Mouse (Mus musculus): ENCODE data around the gene Bhlhe41. TPM values are rescaled to one million over a fixed set of nuclear protein-coding genes. Genes with fewer than 3 reads are reported as not detected.

Gene Bhlhe41
- polyA plus RNA-seq, 1 experiment from 2014 or later: 0.63 TPM

- 86% methylated on average over 7 of the region's 7 CpGs for WGBS
- no peak for ATAC-seq (ENCODE audit: low read depth)
- Histone ChIP-seq H3K27ac (ENCODE audit: low read length) (no peak overlapping the region), H3K9me3 (ENCODE audit: control insufficient read depth, low read length) (no peaks in the 10 kb centered on the region), H3K4me1 (replicated peaks; ENCODE audit: control insufficient read depth, insufficient read depth, low read length) (peaks cover 9% of the 10 kb centered on the region; the same call in 1 of the 2 replicates), H3K4me2 (ENCODE audit: low read depth, low read length) (no peak overlapping the region), H3K27me3 (ENCODE audit: control insufficient read depth, insufficient read depth, low read depth, low read length) (no peaks in the 10 kb centered on the region), H3K36me3 (ENCODE audit: control insufficient read depth, insufficient read depth, low read length) (no peaks in the 10 kb centered on the region), H3K4me3 (ENCODE audit: low read length) (no peak overlapping the region), H3K9ac (ENCODE audit: low read length) (no peak overlapping the region)
These were observed 12.7 kb downstream of the Bhlhe41 start for GRCm38 (mm10) chr6:145852708-145853107.

DNA sequence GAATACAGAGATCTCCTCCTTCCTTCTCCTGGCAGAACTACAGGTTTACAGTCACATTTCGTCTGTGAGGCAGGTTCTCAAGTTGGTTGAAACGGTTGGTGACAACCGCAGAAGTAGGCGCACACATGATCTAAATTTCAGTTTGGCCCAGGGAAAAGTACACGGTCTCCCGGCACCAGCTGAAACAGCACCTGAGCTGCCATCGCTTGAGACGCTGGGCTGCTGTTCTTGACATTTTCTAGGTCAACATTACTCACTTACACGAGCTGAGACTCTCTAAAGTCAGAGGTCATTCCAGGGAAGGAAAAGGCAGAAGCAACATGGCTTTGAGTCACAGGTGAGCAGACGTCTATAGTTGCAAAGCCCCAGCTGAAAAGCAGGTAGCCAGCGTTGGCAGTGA, 13.4 kb downstream of the Bhlhe41 start:
- no peaks in the 10 kb centered on the region for H3K27me3 ChIP-seq (ENCODE audit: control insufficient read depth, insufficient read depth, low read depth, low read length)
- H3K36me3 ChIP-seq (ENCODE audit: control insufficient read depth, insufficient read depth, low read length): no peaks in the 10 kb centered on the region
- no peak overlapping the region for H3K4me3 ChIP-seq (ENCODE audit: low read length)
- no peaks in the 10 kb centered on the region for H3K9me3 ChIP-seq (ENCODE audit: control insufficient read depth, low read length)
- no peak overlapping the region for H3K9ac ChIP-seq (ENCODE audit: low read length)
- WGBS: 43% methylated on average over 11 of the region's 11 CpGs
- no peak overlapping the region for H3K27ac ChIP-seq (ENCODE audit: low read length)
- peaks cover 9% of the 10 kb centered on the region; the same call in 1 of the 2 replicates for H3K4me1 ChIP-seq (replicated peaks; ENCODE audit: control insufficient read depth, insufficient read depth, low read length)
- ATAC-seq (ENCODE audit: low read depth): no peak
- H3K4me2 ChIP-seq (ENCODE audit: low read depth, low read length): no peak overlapping the region

GRCm38 (mm10) chr6:145850789-145851188, 14.6 kb downstream of the Bhlhe41 start:
- Histone ChIP-seq H3K27me3 (ENCODE audit: control insufficient read depth, insufficient read depth, low read depth, low read length) (no peaks in the 10 kb centered on the region), H3K4me3 (ENCODE audit: low read length) (no peak overlapping the region), H3K27ac (ENCODE audit: low read length) (no peak overlapping the region), H3K36me3 (ENCODE audit: control insufficient read depth, insufficient read depth, low read length) (no peaks in the 10 kb centered on the region), H3K9ac (ENCODE audit: low read length) (no peak overlapping the region), H3K4me1 (replicated peaks; ENCODE audit: control insufficient read depth, insufficient read depth, low read length) (peaks cover 9% of the 10 kb centered on the region; the same call in 1 of the 2 replicates), H3K9me3 (ENCODE audit: control insufficient read depth, low read length) (no peaks in the 10 kb centered on the region), H3K4me2 (ENCODE audit: low read depth, low read length) (no peak overlapping the region)
- 23% methylated on average over 2 of the region's 2 CpGs for whole genome bisulfite sequencing
- no peak; the same call in 1 of the 2 replicates for ATAC-seq (ENCODE audit: low read depth)

- no peak for ATAC-seq (ENCODE audit: low read depth)
- no peak overlapping the region for H3K4me2 ChIP-seq (ENCODE audit: low read depth, low read length)
- H3K9me3 ChIP-seq (ENCODE audit: control insufficient read depth, low read length): no peaks in the 10 kb centered on the region
- H3K36me3 ChIP-seq (ENCODE audit: control insufficient read depth, insufficient read depth, low read length): no peaks in the 10 kb centered on the region
- no peak overlapping the region for H3K27ac ChIP-seq (ENCODE audit: low read length)
- H3K9ac ChIP-seq (ENCODE audit: low read length): no peak overlapping the region
- no peaks in the 10 kb centered on the region for H3K27me3 ChIP-seq (ENCODE audit: control insufficient read depth, insufficient read depth, low read depth, low read length)
- no peak overlapping the region for H3K4me3 ChIP-seq (ENCODE audit: low read length)
- 82% methylated on average over 8 of the region's 8 CpGs for WGBS
- peaks cover 3% of the 10 kb centered on the region; the same call in 1 of the 2 replicates for H3K4me1 ChIP-seq (replicated peaks; ENCODE audit: control insufficient read depth, insufficient read depth, low read length)
These were observed 17.7 kb downstream of the Bhlhe41 start for GRCm38 (mm10) chr6:145847661-145848060.

DNA sequence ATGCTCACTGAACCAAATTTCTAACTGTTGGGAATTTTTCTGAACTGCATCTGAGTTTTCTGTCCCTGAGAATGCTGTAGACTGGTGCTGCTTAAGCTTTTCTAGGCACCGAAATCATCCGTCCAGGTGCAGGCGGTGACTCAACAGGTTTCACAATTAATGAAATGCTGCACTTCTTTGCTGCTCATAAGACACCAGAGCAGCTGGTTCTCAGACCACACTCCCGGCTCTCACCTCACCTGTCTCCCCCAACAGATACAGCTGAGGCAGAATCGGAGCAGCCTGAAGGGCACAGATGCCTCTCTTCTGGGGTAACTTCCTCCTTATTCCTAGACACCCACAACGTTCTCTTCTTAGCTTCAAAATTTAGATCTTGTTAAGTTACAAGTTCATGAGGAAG, 18.4 kb downstream of the Bhlhe41 start:
- H3K36me3 ChIP-seq (ENCODE audit: control insufficient read depth, insufficient read depth, low read length): no peaks in the 10 kb centered on the region
- H3K27me3 ChIP-seq (ENCODE audit: control insufficient read depth, insufficient read depth, low read depth, low read length): no peaks in the 10 kb centered on the region
- H3K9me3 ChIP-seq (ENCODE audit: control insufficient read depth, low read length): no peaks in the 10 kb centered on the region
- H3K4me3 ChIP-seq (ENCODE audit: low read length): no peak overlapping the region
- H3K9ac ChIP-seq (ENCODE audit: low read length): no peak overlapping the region
- no peak for ATAC-seq (ENCODE audit: low read depth)
- peaks cover 3% of the 10 kb centered on the region; the same call in 1 of the 2 replicates for H3K4me1 ChIP-seq (replicated peaks; ENCODE audit: control insufficient read depth, insufficient read depth, low read length)
- H3K27ac ChIP-seq (ENCODE audit: low read length): no peak overlapping the region
- H3K4me2 ChIP-seq (ENCODE audit: low read depth, low read length): no peak overlapping the region
- WGBS: 81% methylated on average over 6 of the region's 6 CpGs

DNA sequence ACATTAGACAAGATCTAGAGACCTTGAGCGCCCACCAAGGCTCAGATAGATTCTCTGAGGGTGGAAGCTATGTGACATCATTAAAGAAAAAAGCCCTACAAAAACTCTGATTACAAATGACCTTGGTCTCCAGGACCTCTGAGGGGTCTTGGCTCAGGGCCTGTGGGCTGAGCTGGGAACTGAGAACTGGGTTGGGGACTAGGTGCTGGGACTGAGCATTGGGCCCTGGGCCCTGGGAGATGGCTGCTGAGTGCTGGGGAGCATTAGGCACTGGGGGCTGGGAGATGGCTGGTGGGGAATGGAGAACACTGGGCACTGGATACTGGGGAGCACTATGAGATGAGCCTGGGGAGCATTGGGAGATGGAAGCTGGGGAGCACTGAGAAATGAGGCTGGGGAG, 19.3 kb downstream of the Bhlhe41 start:
- ATAC-seq (ENCODE audit: low read depth): no peak
- no peak overlapping the region for H3K9ac ChIP-seq (ENCODE audit: low read length)

GRCm38 (mm10) chr6:145845611-145846010, 19.7 kb downstream of the Bhlhe41 start:
- 35% methylated on average over 5 of the region's 5 CpGs for WGBS
- ATAC-seq (ENCODE audit: low read depth): no peak

More for the DNA sequence above, 19.3 kb downstream of the Bhlhe41 start:
- WGBS: 58% methylated on average over 1 of the region's 1 CpGs
- Histone ChIP-seq H3K36me3 (ENCODE audit: control insufficient read depth, insufficient read depth, low read length) (no peaks in the 10 kb centered on the region), H3K27me3 (ENCODE audit: control insufficient read depth, insufficient read depth, low read depth, low read length) (no peaks in the 10 kb centered on the region), H3K27ac (ENCODE audit: low read length) (no peak overlapping the region), H3K4me1 (replicated peaks; ENCODE audit: control insufficient read depth, insufficient read depth, low read length) (no peaks in the 10 kb centered on the region), H3K4me2 (ENCODE audit: low read depth, low read length) (no peak overlapping the region), H3K9me3 (ENCODE audit: control insufficient read depth, low read length) (no peaks in the 10 kb centered on the region), H3K4me3 (ENCODE audit: low read length) (no peak overlapping the region)

GRCm38 (mm10) chr6:145835359-145835758, 30.0 kb downstream of the Bhlhe41 start:
- Histone ChIP-seq H3K27ac (ENCODE audit: low read length) (no peak overlapping the region), H3K4me2 (ENCODE audit: low read depth, low read length) (no peak overlapping the region), H3K9ac (ENCODE audit: low read length) (no peak overlapping the region), H3K27me3 (ENCODE audit: control insufficient read depth, insufficient read depth, low read depth, low read length) (no peaks in the 10 kb centered on the region), H3K4me3 (ENCODE audit: low read length) (no peak overlapping the region), H3K4me1 (replicated peaks; ENCODE audit: control insufficient read depth, insufficient read depth, low read length) (peaks cover 4% of the 10 kb centered on the region; the same call in 1 of the 2 replicates), H3K36me3 (ENCODE audit: control insufficient read depth, insufficient read depth, low read length) (no peaks in the 10 kb centered on the region), H3K9me3 (ENCODE audit: control insufficient read depth, low read length) (no peaks in the 10 kb centered on the region)
- ATAC-seq (ENCODE audit: low read depth): no peak
- 40% methylated on average over 6 of the region's 6 CpGs for WGBS

More at GRCm38 (mm10) chr6:145845611-145846010, 19.7 kb downstream of the Bhlhe41 start:
- H3K4me2 ChIP-seq (ENCODE audit: low read depth, low read length): no peak overlapping the region
- no peaks in the 10 kb centered on the region for H3K9me3 ChIP-seq (ENCODE audit: control insufficient read depth, low read length)
- no peaks in the 10 kb centered on the region for H3K4me1 ChIP-seq (replicated peaks; ENCODE audit: control insufficient read depth, insufficient read depth, low read length)
- H3K27me3 ChIP-seq (ENCODE audit: control insufficient read depth, insufficient read depth, low read depth, low read length): no peaks in the 10 kb centered on the region
- H3K27ac ChIP-seq (ENCODE audit: low read length): no peak overlapping the region
- H3K9ac ChIP-seq (ENCODE audit: low read length): no peak overlapping the region
- H3K36me3 ChIP-seq (ENCODE audit: control insufficient read depth, insufficient read depth, low read length): no peaks in the 10 kb centered on the region
- H3K4me3 ChIP-seq (ENCODE audit: low read length): no peak overlapping the region

DNA sequence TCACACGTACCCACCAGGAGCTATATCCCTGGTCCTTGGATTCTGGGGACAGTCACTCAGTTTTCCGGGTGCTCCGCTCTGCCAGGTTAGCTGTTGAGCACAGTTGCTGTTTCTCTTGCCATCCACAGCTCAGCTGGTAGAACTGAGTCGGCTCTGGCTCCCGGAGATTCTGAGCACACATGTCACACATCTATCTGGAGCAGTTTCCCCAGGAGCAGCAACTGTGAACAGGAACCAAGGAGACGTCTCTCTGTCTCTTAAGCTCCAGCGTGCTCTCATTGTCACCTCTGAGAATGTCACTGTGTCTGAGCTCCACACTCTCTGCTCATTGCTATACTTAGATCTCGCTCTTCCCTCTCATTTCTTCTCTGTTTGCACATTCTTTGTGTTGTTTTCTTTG, 32.4 kb downstream of the Bhlhe41 start:
- Histone ChIP-seq H3K27me3 (ENCODE audit: control insufficient read depth, insufficient read depth, low read depth, low read length) (no peaks in the 10 kb centered on the region), H3K4me1 (replicated peaks; ENCODE audit: control insufficient read depth, insufficient read depth, low read length) (peaks cover 7% of the 10 kb centered on the region; the same call in 1 of the 2 replicates), H3K36me3 (ENCODE audit: control insufficient read depth, insufficient read depth, low read length) (no peaks in the 10 kb centered on the region), H3K27ac (ENCODE audit: low read length) (no peak overlapping the region), H3K4me2 (ENCODE audit: low read depth, low read length) (no peak overlapping the region), H3K9me3 (ENCODE audit: control insufficient read depth, low read length) (no peaks in the 10 kb centered on the region), H3K4me3 (ENCODE audit: low read length) (no peak overlapping the region), H3K9ac (ENCODE audit: low read length) (no peak overlapping the region)
- no peak for ATAC-seq (ENCODE audit: low read depth)
- 55% methylated on average over 8 of the region's 8 CpGs for WGBS

- WGBS: 17% methylated on average over 9 of the region's 9 CpGs
- ATAC-seq (ENCODE audit: low read depth): peak; percentile 66
- Histone ChIP-seq H3K4me2 (ENCODE audit: low read depth, low read length) (peak overlapping the region; percentile 51), H3K9ac (ENCODE audit: low read length) (no peak overlapping the region), H3K4me1 (replicated peaks; ENCODE audit: control insufficient read depth, insufficient read depth, low read length) (peaks cover 7% of the 10 kb centered on the region; the same call in 1 of the 2 replicates), H3K4me3 (ENCODE audit: low read length) (peak overlapping the region; percentile 21; the same call in 1 of the 2 replicates), H3K27ac (ENCODE audit: low read length) (no peak overlapping the region), H3K36me3 (ENCODE audit: control insufficient read depth, insufficient read depth, low read length) (no peaks in the 10 kb centered on the region), H3K9me3 (ENCODE audit: control insufficient read depth, low read length) (no peaks in the 10 kb centered on the region), H3K27me3 (ENCODE audit: control insufficient read depth, insufficient read depth, low read depth, low read length) (no peaks in the 10 kb centered on the region)
These were observed 34.7 kb downstream of the Bhlhe41 start for GRCm38 (mm10) chr6:145830617-145831016.
